25 mouse cellular contexts compared by ENCODE assay signal in the genomic region with DNA sequence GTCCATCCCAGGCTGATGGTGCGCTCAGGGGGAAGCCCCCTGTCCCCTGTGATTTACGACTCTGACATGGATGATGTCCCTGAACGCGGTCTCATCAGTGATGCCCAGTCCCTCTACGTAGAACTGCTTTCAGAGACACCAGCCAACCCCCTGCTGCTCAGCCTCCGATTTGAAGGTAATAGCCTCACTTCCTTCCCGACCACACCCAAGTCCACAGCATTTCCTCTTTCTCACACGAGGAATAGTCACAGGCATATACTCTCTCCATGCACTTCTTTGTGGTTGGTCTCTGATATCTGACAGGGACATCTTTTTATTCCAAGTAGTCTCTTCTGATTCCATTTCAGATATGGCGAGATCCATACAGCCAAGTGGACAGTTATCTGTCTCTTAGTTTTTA. TPM values are rescaled to one million over a fixed set of nuclear protein-coding genes. Genes with fewer than 3 reads are reported as not detected.
"Had no signal": no experiment of that assay in that cellular context is flagged by ENCODE, and none has a peak within 500 bp of the region (broad histone marks: within the 10 kb centered on the region; RNA-seq: fewer than 3 reads in every experiment).

No protein-coding gene starts in this region.

- H3K4me1 ChIP-seq: midbrain, embryonic 12.5 days; midbrain, embryonic 15.5 days; neural tube, embryonic 13.5 days had no signal

- H3K36me3 ChIP-seq: kidney, embryonic 15.5 days had no signal

- H3K9ac ChIP-seq: kidney, embryonic 15.5 days; liver, embryonic 14.5 days; liver, postnatal 0 days; lung, embryonic 14.5 days; midbrain, embryonic 12.5 days; midbrain, embryonic 15.5 days; neural tube, embryonic 13.5 days had no signal

- H3K9me3 ChIP-seq: kidney, embryonic 15.5 days; midbrain, embryonic 12.5 days; midbrain, embryonic 15.5 days; neural tube, embryonic 13.5 days had no signal

- H3K27ac ChIP-seq: kidney, embryonic 15.5 days; liver, embryonic 14.5 days; midbrain, embryonic 12.5 days; midbrain, embryonic 15.5 days; neural tube, embryonic 13.5 days had no signal

- DNase-seq: kidney, adult 2 months; kidney, postnatal 10 days; kidney, postnatal 36 days; layer of hippocampus, adult 9-11 months; liver, postnatal 0 days; lung, embryonic 14.5 days; lung, postnatal 14 days; lung, postnatal 4 days; retina, postnatal 1 day; right cerebral cortex, postnatal 25 days; spleen, adult 18-20 months; thymus, postnatal 25 days had no signal

- H3K4me2 ChIP-seq: kidney, embryonic 15.5 days; liver, embryonic 11.5 days; lung, embryonic 14.5 days; midbrain, embryonic 12.5 days; midbrain, embryonic 15.5 days; neural tube, embryonic 13.5 days had no signal

- H3K4me3 ChIP-seq: kidney, embryonic 15.5 days; midbrain, embryonic 12.5 days; midbrain, embryonic 15.5 days; myocyte; neural tube, embryonic 13.5 days had no signal

- ATAC-seq: intestine, postnatal 0 days; liver, postnatal 0 days; midbrain, embryonic 15.5 days had no signal

RNA-seq across cellular contexts. Expression of a gene that starts 10.4 kb away (rescaled TPM):
- total RNA-seq: megakaryocyte progenitor cell, adult 5-6 weeks; neutrophil, adult 5-6 weeks had no signal
- polyA plus RNA-seq: liver, embryonic 11.5 days; liver, embryonic 14.5 days; liver, postnatal 0 days; thymus, postnatal 0 days had no signal

RNA-seq across cellular contexts. Expression of a gene that starts 16.1 kb away (rescaled TPM):
- total RNA-seq: layer of hippocampus, postnatal 25 days; left cerebral cortex, postnatal 36 days had no signal
